Mouse (Mus musculus): ENCODE results near the gene Apof. TPM values are rescaled to one million over a fixed set of nuclear protein-coding genes. Genes with fewer than 3 reads are reported as not detected.
"Not testable (repeated sequence)": the region's sequence is repeated elsewhere in the genome, so short reads cannot be mapped to it uniquely, and the experiment has no call there.

Apof gene
- polyA plus RNA-seq, 1 experiment, result 0.14 TPM

- DNase-seq (ENCODE audit: low read depth), result no peak
Observed at GRCm38 (mm10) chr10:128258953-128259352, 9.5 kb upstream of the Apof start.

GRCm38 (mm10) chr10:128259946-128260345, 8.5 kb upstream of the Apof start:
- DNase-seq (ENCODE audit: low read depth), result no peak

GRCm38 (mm10) chr10:128260376-128260775, 8.1 kb upstream of the Apof start:
- DNase-seq (ENCODE audit: low read depth), result not testable (repeated sequence)

- no peak for DNase-seq (ENCODE audit: low read depth)
Observed at GRCm38 (mm10) chr10:128262300-128262699, 6.2 kb upstream of the Apof start.

- no peak for DNase-seq (ENCODE audit: low read depth)
Observed at GRCm38 (mm10) chr10:128263393-128264310, 4.8 kb upstream of the Apof start.

GRCm38 (mm10) chr10:128269206-128269910, 887 bp downstream of the Apof start:
- no peak for DNase-seq (ENCODE audit: low read depth)

GRCm38 (mm10) chr10:128270287-128270841, 1.9 kb downstream of the Apof start, which contains the start of gene Stat2:
TSS of gene Stat2 (plus strand) at chr10:128270559.
- DNase-seq (ENCODE audit: low read depth), result peak; percentile 91

GRCm38 (mm10) chr10:128270866-128271265, 2.4 kb downstream of the Apof start:
- DNase-seq (ENCODE audit: low read depth), result no peak

GRCm38 (mm10) chr10:128271883-128272282, 3.4 kb downstream of the Apof start:
- no peak for DNase-seq (ENCODE audit: low read depth)

GRCm38 (mm10) chr10:128272819-128273439, 4.5 kb downstream of the Apof start:
- not testable (repeated sequence) for DNase-seq (ENCODE audit: low read depth)

GRCm38 (mm10) chr10:128275374-128275773, 6.9 kb downstream of the Apof start:
- not testable (repeated sequence) for DNase-seq (ENCODE audit: low read depth)

GRCm38 (mm10) chr10:128278158-128278557, 9.7 kb downstream of the Apof start:
- no peak for DNase-seq (ENCODE audit: low read depth)

GRCm38 (mm10) chr10:128280943-128281342, 12.5 kb downstream of the Apof start:
- no peak for DNase-seq (ENCODE audit: low read depth)

GRCm38 (mm10) chr10:128281682-128282081, 13.2 kb downstream of the Apof start:
- DNase-seq (ENCODE audit: low read depth), result no peak

- DNase-seq (ENCODE audit: low read depth), result no peak
Observed at GRCm38 (mm10) chr10:128282886-128283450, 14.5 kb downstream of the Apof start.

- DNase-seq (ENCODE audit: low read depth), result no peak
Observed at GRCm38 (mm10) chr10:128283604-128284579, 15.4 kb downstream of the Apof start.

- DNase-seq (ENCODE audit: low read depth), result not testable (repeated sequence)
Observed at GRCm38 (mm10) chr10:128290594-128290993, 22.1 kb downstream of the Apof start.

- no peak for DNase-seq (ENCODE audit: low read depth)
Observed at GRCm38 (mm10) chr10:128296370-128297090, 28.1 kb downstream of the Apof start.

GRCm38 (mm10) chr10:128297221-128297620, 28.8 kb downstream of the Apof start:
- no peak for DNase-seq (ENCODE audit: low read depth)

- no peak for DNase-seq (ENCODE audit: low read depth)
Observed at GRCm38 (mm10) chr10:128297622-128298021, 29.2 kb downstream of the Apof start.

Data from gonadal fat pad, adult 2 months (tissue).